Mouse (Mus musculus) T-helper 17 cell (primary cell): ENCODE measurements around the gene Zfp385b.

ENCODE experiments used
- in situ Hi-C, 2 experiments: fragments of 300-600 bp; cut with MboI, MseI; formaldehyde crosslinking; loops; 1 replicate in 1 of 2; 2 replicates in 1 of 2; pipeline ENCODE4 v1.15.1; 2025; ENCODE audit warnings: high pct_unique_total_duplicates in 2 of 2

Gene Zfp385b

GRCm38 (mm10) chr2:77393881-77394280, 425.6 kb downstream of the Zfp385b start:
- in situ Hi-C loops = no loop called here

- in situ Hi-C loops = loop anchor here (5.0 kb wide), 2 partner anchors 319 to 324 kb away; no protein-coding TSS in a partner anchor
Observed at GRCm38 (mm10) chr2:77388186-77388585, 431.3 kb downstream of the Zfp385b start.

- in situ Hi-C loops = loop anchor here (5.0 kb wide), 2 partner anchors 321 to 326 kb away; no protein-coding TSS in a partner anchor
Observed at GRCm38 (mm10) chr2:77386515-77386914, 432.9 kb downstream of the Zfp385b start.

GRCm38 (mm10) chr2:77382766-77383165, 436.7 kb downstream of the Zfp385b start:
- in situ Hi-C loops = no loop called here

- in situ Hi-C loops = no loop called here
Observed at GRCm38 (mm10) chr2:77379907-77380306, 439.5 kb downstream of the Zfp385b start.

GRCm38 (mm10) chr2:77379332-77379731, 440.1 kb downstream of the Zfp385b start:
- in situ Hi-C loops = no loop called here

- in situ Hi-C loops = no loop called here
Observed at GRCm38 (mm10) chr2:77376823-77377222, 442.6 kb downstream of the Zfp385b start.

- in situ Hi-C loops = no loop called here
Observed at GRCm38 (mm10) chr2:77375155-77375554, 444.3 kb downstream of the Zfp385b start.

- in situ Hi-C loops = no loop called here
Observed at GRCm38 (mm10) chr2:77369174-77369573, 450.3 kb downstream of the Zfp385b start.
